Mouse (Mus musculus) common myeloid progenitor, adult 5-6 weeks (primary cell): ENCODE data around the gene Tead2. TPM values are rescaled to one million over a fixed set of nuclear protein-coding genes. Genes with fewer than 3 reads are reported as not detected.

Experiments
- ATAC-seq: replicated peaks from 2 replicates; pipeline ENCODE4 v1.8.0; 2016; ENCODE audit warnings: low read depth, mild to moderate bottlenecking, moderate TSS enrichment, inconsistent platforms; ENCODE audit not compliant: poor library complexity, severe bottlenecking
- total RNA-seq: library from RNA; stranded (forward); fragments of 200-1000, 187-1606 nt; gene quantifications from 2 replicates; pipeline ENCODE4 v1.2.3, GENCODE M21; 2017

Gene Tead2
- total RNA-seq, 1 experiment from 2014 or later: 0.55 TPM

DNA sequence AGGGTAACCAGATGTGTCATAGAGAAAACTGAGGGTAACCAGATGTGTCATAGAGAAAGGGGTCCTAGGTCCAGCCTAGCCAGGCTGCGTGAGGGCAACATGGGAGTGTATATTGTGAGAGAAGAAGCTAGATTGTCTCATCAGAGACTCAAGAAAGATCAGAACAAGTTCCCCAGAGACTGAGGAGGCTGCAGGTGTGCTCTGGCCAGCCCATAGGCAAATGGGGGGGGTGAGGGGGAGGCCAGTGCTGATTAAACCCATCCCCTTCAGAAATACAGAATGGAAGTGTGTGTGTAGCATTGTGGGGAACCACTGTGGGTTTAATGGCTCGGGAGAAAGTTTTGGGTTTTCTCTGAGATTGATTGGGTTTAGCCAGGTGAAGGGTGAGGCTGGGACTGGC lies 6.1 kb downstream of the Tead2 start:
- no peak for ATAC-seq

GRCm38 (mm10) chr7:45224826-45225225 lies 9.3 kb downstream of the Tead2 start:
- ATAC-seq: no peak

- no peak for ATAC-seq
Observed at GRCm38 (mm10) chr7:45226421-45226820, 10.9 kb downstream of the Tead2 start.

DNA sequence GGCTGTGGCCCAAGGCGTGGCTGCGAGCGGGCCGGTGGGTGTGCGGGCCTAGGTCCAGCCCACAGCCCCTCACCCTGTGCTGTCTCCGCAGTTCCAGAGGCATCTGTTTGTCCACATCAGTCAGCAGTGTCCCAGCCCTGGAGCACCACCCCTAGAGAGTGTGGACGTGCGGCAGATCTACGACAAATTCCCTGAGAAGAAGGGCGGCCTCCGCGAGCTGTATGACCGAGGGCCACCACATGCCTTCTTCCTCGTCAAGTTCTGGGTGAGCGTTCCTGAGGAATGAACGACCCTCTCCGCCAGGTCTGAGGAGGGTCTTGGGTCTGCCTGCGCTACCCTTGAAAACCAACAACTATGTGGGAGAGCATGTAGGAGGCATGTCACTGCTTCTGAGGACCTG lies 13.0 kb downstream of the Tead2 start:
- no peak for ATAC-seq

DNA sequence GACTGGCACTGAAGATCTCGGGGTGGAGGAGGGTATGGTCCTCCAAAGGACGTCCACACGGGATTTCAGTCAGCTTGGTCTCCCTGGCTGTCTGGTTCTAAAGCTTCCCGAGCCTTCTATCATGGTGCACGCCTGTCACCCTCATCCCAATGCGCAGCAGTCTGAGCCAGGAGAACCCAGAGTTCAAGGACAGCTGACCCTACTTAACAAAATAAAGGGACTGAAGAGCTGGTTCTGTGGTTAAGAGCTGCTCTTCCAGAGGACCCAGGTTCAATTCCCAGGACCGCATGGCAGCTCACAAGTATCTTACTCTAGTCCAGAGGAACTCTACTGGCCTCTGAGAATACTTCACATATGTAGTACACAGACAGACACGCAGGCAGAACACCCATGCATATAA lies 13.5 kb downstream of the Tead2 start:
- ATAC-seq: no peak

GRCm38 (mm10) chr7:45229459-45230203 lies 14.1 kb downstream of the Tead2 start:
- ATAC-seq: 0 out of 2 replicates have a peak, but pooled peaks have one; percentile 26

GRCm38 (mm10) chr7:45231192-45231591 lies 15.6 kb downstream of the Tead2 start:
- ATAC-seq: no peak

- no peak for ATAC-seq
Observed at GRCm38 (mm10) chr7:45231941-45232340, 16.4 kb downstream of the Tead2 start.

GRCm38 (mm10) chr7:45232716-45233465 lies 17.3 kb downstream of the Tead2 start:
- ATAC-seq: no peak

DNA sequence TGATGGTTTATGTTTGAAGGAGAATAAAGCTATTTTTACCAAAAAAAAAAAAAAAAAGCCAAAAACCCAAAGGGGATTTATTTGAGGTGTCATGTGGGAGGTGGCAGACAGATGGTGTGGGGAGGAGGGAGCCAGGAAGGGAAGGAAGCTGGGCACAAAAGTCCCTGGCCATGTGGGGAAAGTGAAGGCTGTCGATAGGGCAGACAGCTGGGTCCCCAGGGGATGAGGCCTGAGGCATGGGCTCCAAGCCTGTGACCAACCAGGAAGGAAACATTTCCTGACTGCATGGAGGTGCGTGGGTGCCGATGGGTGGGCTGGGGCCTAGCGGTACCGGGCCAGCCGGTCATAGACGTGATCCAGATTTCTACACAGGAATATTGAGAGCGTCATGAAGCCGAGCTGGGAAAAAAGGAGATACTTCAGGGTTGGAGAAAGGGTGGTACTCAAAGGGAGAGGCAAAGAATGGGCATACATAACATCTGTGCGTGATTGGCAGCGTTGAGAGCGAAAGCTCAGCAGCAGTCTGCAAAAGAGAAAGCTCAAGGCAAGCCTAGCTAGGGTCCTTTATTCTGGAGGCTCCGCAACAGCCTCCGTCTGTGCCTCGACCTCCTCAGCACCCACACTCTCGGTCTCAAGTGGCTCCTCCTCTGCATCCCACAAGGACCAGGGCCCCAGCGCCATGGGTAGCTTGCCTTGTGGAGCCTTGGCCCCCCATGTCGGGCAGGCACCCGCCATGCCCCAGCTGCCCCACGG lies 18.2 kb downstream of the Tead2 start:
- ATAC-seq: peak; percentile 30

GRCm38 (mm10) chr7:45234333-45234841 lies 18.8 kb downstream of the Tead2 start:
- ATAC-seq: no peak

DNA sequence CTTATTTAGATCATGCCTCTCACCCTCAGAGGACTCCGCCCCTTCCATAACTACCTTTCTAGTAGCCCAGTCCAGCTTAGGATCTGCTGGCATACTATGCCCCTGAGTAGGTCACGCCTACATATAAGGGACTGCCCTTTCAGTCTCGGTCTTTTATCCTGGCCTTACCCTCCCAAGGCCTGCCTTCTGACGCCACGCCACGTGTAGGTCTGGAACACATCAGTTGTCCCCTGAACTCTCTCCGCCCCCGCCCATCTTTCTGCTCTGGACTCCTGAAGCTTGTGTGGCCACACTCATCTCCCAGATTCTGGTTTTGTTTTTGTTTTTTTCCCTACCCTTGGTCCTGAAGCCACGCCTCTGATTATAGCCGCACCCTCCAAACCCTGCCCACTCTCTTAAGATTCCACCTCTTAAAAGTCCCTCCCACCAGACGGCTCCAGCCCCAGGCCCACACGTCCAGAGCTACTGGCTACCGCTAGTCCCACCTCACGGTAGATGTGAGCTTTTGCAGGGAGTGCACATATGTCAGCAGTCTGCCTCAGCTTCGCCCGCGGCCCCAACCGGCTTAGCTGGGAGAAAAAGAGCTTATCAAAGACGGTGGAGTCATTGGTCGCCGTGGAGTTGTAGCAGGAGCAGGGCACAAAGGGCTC lies 19.5 kb downstream of the Tead2 start:
- no peak for ATAC-seq

GRCm38 (mm10) chr7:45235656-45236180 lies 20.2 kb downstream of the Tead2 start:
- no peak for ATAC-seq

- ATAC-seq: 0 out of 2 replicates have a peak, but pooled peaks have one; percentile 10
Observed at GRCm38 (mm10) chr7:45237747-45238699, 22.5 kb downstream of the Tead2 start.

DNA sequence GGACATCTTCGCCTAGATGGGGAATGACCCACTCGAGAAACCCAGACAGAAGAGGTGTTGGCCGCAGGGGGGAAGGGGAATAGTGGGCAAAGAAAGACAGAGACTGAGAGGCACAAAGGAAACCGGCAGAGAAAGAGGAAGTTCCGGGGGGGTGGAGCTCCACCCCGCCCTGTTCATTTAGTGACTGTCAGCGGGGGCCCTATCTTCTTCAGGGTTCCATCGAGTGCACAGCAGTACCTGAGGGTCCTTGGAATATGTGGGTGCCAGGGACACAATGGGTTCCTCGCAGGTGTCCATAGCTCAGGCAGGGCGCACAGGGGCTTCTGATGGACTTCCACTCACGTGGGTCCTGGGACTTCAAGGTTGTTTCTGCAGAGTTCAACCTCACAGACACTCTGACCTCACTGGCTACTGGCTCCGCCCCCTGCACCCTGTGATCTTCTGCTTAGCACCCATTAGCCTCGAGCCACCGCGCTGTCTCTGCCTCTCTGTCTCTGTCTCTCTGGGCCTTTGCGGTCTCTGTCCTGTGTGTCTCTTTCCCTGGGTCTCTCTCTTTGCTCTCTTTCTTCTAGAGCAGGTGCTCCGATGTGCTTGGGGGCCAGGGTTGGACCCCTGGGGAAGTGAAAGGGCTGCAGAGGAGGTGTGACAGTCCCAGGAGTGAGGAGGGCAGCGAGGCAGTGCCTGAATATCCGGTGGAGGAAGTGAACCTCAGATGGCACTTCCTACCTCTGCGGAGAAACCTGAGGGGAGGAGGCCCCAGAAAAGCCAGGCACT lies 23.4 kb downstream of the Tead2 start, which contains the start of gene Cd37:
TSS of gene Cd37 (minus strand) at position 393 of the 774 bp plus-strand sequence.
- ATAC-seq: peak; percentile 79

DNA sequence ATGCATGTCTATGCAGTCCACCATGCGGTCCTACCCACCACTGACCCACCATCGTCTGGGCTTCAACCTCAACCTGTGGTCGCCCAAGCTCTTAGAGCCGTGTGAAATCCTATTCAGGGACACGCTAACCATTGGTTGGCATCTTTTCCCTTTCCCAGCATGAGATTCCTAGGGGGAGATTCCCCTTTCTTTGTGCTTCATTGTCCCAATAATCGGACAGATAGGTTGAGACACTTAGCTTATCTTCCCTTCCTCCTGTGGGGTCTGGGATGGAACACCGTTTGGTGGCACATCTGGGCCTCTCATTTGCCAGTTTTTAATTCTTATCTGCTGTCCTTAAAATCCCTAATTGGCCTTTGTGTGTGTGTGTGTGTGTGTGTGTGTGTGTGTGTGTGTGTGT lies 24.6 kb downstream of the Tead2 start:
- no peak for ATAC-seq

DNA sequence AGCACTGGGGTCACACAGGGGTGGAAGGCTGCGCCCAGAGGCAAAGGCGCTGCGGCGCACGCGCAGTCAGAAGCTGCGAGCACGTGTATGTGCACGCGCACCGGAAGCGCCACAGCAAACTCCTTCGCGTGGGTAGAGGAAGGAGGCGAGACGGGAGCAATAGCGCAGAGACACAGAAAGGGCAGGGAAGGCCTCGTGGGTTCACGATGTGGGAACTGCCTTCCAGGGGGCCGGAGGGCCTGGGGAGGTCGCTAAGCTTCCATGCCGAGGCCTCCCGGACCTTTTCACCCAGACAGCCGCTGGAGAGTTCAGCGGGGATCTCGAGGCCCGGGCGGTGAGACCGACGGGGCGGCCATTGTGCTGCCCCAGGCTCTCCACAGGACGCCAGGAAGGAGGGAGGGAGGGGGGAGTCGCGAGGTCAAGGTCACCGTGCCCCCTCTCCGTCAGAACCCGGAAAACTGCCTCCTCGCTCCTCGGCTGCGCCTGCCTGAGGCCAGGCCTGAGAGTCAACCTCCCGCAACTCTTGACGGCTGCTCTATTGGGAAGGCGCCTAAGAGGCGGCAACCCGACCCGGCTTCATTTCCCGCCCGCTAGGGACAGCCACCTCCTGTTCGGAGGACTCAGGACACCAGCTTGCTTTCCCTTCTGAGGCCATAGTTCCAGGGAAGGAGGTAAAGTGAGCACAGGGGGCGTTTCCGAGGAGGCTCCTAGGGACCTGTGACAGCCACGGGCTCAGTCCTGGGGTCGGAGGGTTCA lies 25.3 kb downstream of the Tead2 start, which contains the start of gene Slc6a16:
TSS of gene Slc6a16 (plus strand) at position 453 of the 756 bp plus-strand sequence.
- ATAC-seq: no peak
